Mouse (Mus musculus): Measurements from ENCODE around the gene Man1b1. TPM values are rescaled to one million over a fixed set of nuclear protein-coding genes. Genes with fewer than 3 reads are reported as not detected.

Man1b1 gene
- polyA plus RNA-seq, 1 experiment from 2014 or later = 15.7 TPM

- H3K36me3 ChIP-seq (replicated peaks; ENCODE audit: insufficient read depth, low read length) = peaks cover 29% of the 10 kb centered on the region
- 73% methylated on average over 2 of the region's 2 CpGs for WGBS (ENCODE audit: insufficient replicate concordance)
- no peaks in the 10 kb centered on the region for H3K9me3 ChIP-seq (ENCODE audit: low read length)
- ATAC-seq (no peak), DNase-seq (no peak)
- H3K4me2 ChIP-seq (ENCODE audit: low read depth, low read length) = peak overlapping the region; percentile 96
- peak overlapping the region; percentile 86 for H3K9ac ChIP-seq (replicated peaks)
- H3K4me3 ChIP-seq (ENCODE audit: low read depth, low read length) = peak overlapping the region; percentile 80
- no peaks in the 10 kb centered on the region for H3K27me3 ChIP-seq (ENCODE audit: insufficient read depth, low read length)
- H3K27ac ChIP-seq (ENCODE audit: low read depth) = peak overlapping the region; percentile 69; the same call in 1 of the 2 replicates
- TF ChIP-seq CTCF (IDR thresholded peaks at IDR 0.05; ENCODE audit: low read depth) (no peak), EP300 (IDR thresholded peaks at IDR 0.05; ENCODE audit: low read depth) (no peak)
- peaks cover 18% of the 10 kb centered on the region for H3K4me1 ChIP-seq (ENCODE audit: insufficient read depth)
These were observed 1.4 kb downstream of the Man1b1 start for GRCm38 (mm10) chr2:25333569-25333968.

GRCm38 (mm10) chr2:25338303-25338702 lies 6.2 kb downstream of the Man1b1 start:
- H3K4me3 ChIP-seq (ENCODE audit: low read depth, low read length) = no peak overlapping the region
- no peak for ATAC-seq
- H3K9ac ChIP-seq (replicated peaks) = no peak overlapping the region
- no peak for TF ChIP-seq EP300 (IDR thresholded peaks at IDR 0.05; ENCODE audit: low read depth)
- TF ChIP-seq CTCF (IDR thresholded peaks at IDR 0.05; ENCODE audit: low read depth) = no peak
- H3K27ac ChIP-seq (ENCODE audit: low read depth) = no peak overlapping the region
- no peak overlapping the region for H3K4me2 ChIP-seq (ENCODE audit: low read depth, low read length)
- no peak for DNase-seq
- no peaks in the 10 kb centered on the region for H3K27me3 ChIP-seq (ENCODE audit: insufficient read depth, low read length)
- H3K36me3 ChIP-seq (replicated peaks; ENCODE audit: insufficient read depth, low read length) = peaks cover 52% of the 10 kb centered on the region
- WGBS (ENCODE audit: insufficient replicate concordance) = 87% methylated on average over 6 of the region's 6 CpGs
- H3K4me1 ChIP-seq (ENCODE audit: insufficient read depth) = peaks cover 4% of the 10 kb centered on the region
- no peaks in the 10 kb centered on the region for H3K9me3 ChIP-seq (ENCODE audit: low read length)

- TF ChIP-seq CTCF (IDR thresholded peaks at IDR 0.05; ENCODE audit: low read depth) (no peak), EP300 (IDR thresholded peaks at IDR 0.05; ENCODE audit: low read depth) (no peak)
- Histone ChIP-seq H3K4me1 (ENCODE audit: insufficient read depth) (no peaks in the 10 kb centered on the region), H3K36me3 (replicated peaks; ENCODE audit: insufficient read depth, low read length) (peaks cover 80% of the 10 kb centered on the region)
These were observed 16.0 kb downstream of the Man1b1 start for GRCm38 (mm10) chr2:25348162-25348561.

GRCm38 (mm10) chr2:25349499-25349898 lies 17.4 kb downstream of the Man1b1 start:
- peaks cover 68% of the 10 kb centered on the region for H3K36me3 ChIP-seq (replicated peaks; ENCODE audit: insufficient read depth, low read length)
- H3K9ac ChIP-seq (replicated peaks) = no peak overlapping the region

More at GRCm38 (mm10) chr2:25348162-25348561, 16.0 kb downstream of the Man1b1 start:
- ATAC-seq (no peak), DNase-seq (no peak)
- no peak overlapping the region for H3K9ac ChIP-seq (replicated peaks)
- H3K4me2 ChIP-seq (ENCODE audit: low read depth, low read length) = no peak overlapping the region
- no peaks in the 10 kb centered on the region for H3K9me3 ChIP-seq (ENCODE audit: low read length)
- H3K4me3 ChIP-seq (ENCODE audit: low read depth, low read length) = no peak overlapping the region
- no peak overlapping the region for H3K27ac ChIP-seq (ENCODE audit: low read depth)
- H3K27me3 ChIP-seq (ENCODE audit: insufficient read depth, low read length) = no peaks in the 10 kb centered on the region
- 85% methylated on average over 7 of the region's 7 CpGs for whole genome bisulfite sequencing (ENCODE audit: insufficient replicate concordance)

GRCm38 (mm10) chr2:25350701-25351100 lies 18.6 kb downstream of the Man1b1 start:
- 86% methylated on average over 3 of the region's 3 CpGs for WGBS (ENCODE audit: insufficient replicate concordance)
- ATAC-seq = no peak
- no peak overlapping the region for H3K4me3 ChIP-seq (ENCODE audit: low read depth, low read length)

More at GRCm38 (mm10) chr2:25349499-25349898, 17.4 kb downstream of the Man1b1 start:
- Histone ChIP-seq H3K4me2 (ENCODE audit: low read depth, low read length) (no peak overlapping the region), H3K27me3 (ENCODE audit: insufficient read depth, low read length) (no peaks in the 10 kb centered on the region), H3K9me3 (ENCODE audit: low read length) (no peaks in the 10 kb centered on the region), H3K27ac (ENCODE audit: low read depth) (no peak overlapping the region), H3K4me3 (ENCODE audit: low read depth, low read length) (no peak overlapping the region), H3K4me1 (ENCODE audit: insufficient read depth) (no peaks in the 10 kb centered on the region)
- TF ChIP-seq CTCF (IDR thresholded peaks at IDR 0.05; ENCODE audit: low read depth) (no peak), EP300 (IDR thresholded peaks at IDR 0.05; ENCODE audit: low read depth) (no peak)
- ATAC-seq = no peak
- no peak for DNase-seq
- WGBS (ENCODE audit: insufficient replicate concordance) = 85% methylated on average over 4 of the region's 4 CpGs

GRCm38 (mm10) chr2:25354211-25354610 lies 22.1 kb downstream of the Man1b1 start:
- Histone ChIP-seq H3K9ac (replicated peaks) (no peak overlapping the region), H3K27ac (ENCODE audit: low read depth) (no peak overlapping the region), H3K4me3 (ENCODE audit: low read depth, low read length) (no peak overlapping the region), H3K4me2 (ENCODE audit: low read depth, low read length) (no peak overlapping the region), H3K27me3 (ENCODE audit: insufficient read depth, low read length) (no peaks in the 10 kb centered on the region), H3K4me1 (ENCODE audit: insufficient read depth) (peaks cover 20% of the 10 kb centered on the region), H3K36me3 (replicated peaks; ENCODE audit: insufficient read depth, low read length) (peaks cover 28% of the 10 kb centered on the region), H3K9me3 (ENCODE audit: low read length) (no peaks in the 10 kb centered on the region)
- DNase-seq (no peak), ATAC-seq (no peak)
- 86% methylated on average over 6 of the region's 6 CpGs for whole genome bisulfite sequencing (ENCODE audit: insufficient replicate concordance)
- TF ChIP-seq CTCF (IDR thresholded peaks at IDR 0.05; ENCODE audit: low read depth) (no peak), EP300 (IDR thresholded peaks at IDR 0.05; ENCODE audit: low read depth) (no peak)

More at GRCm38 (mm10) chr2:25350701-25351100, 18.6 kb downstream of the Man1b1 start:
- no peaks in the 10 kb centered on the region for H3K27me3 ChIP-seq (ENCODE audit: insufficient read depth, low read length)
- no peaks in the 10 kb centered on the region for H3K9me3 ChIP-seq (ENCODE audit: low read length)
- TF ChIP-seq EP300 (IDR thresholded peaks at IDR 0.05; ENCODE audit: low read depth) (no peak), CTCF (IDR thresholded peaks at IDR 0.05; ENCODE audit: low read depth) (no peak)
- H3K36me3 ChIP-seq (replicated peaks; ENCODE audit: insufficient read depth, low read length) = peaks cover 57% of the 10 kb centered on the region
- no peak overlapping the region for H3K27ac ChIP-seq (ENCODE audit: low read depth)
- DNase-seq = no peak
- H3K9ac ChIP-seq (replicated peaks) = no peak overlapping the region
- H3K4me2 ChIP-seq (ENCODE audit: low read depth, low read length) = no peak overlapping the region
- H3K4me1 ChIP-seq (ENCODE audit: insufficient read depth) = peaks cover 5% of the 10 kb centered on the region

All from liver, postnatal 0 days (tissue).